Mouse (Mus musculus): ENCODE measurements around the gene Chd9.

- TF ChIP-seq CTCF (IDR thresholded peaks at IDR 0.05; ENCODE audit: borderline replicate concordance, insufficient read depth, low read depth, low read length) (no peak), POLR2A (IDR thresholded peaks at IDR 0.05; ENCODE audit: borderline replicate concordance, insufficient read depth, low read length) (no peak)
These were observed 2.8 kb downstream of the Chd9 start for GRCm38 (mm10) chr8:90830980-90831379.

Measured in cerebellum, adult 2 months (tissue).